Mouse (Mus musculus): Measurements from ENCODE around the gene Abcc9. TPM values are rescaled to one million over a fixed set of nuclear protein-coding genes. Genes with fewer than 3 reads are reported as not detected.

Abcc9 gene
- total and polyA plus RNA-seq, 2 experiments from 2014 or later, result 1.8 to 9.6 TPM

GRCm38 (mm10) chr6:142578831-142579230 lies 123.3 kb downstream of the Abcc9 start:
- Histone ChIP-seq H3K27me3 (ENCODE audit: insufficient read depth, low read length) (no peaks in the 10 kb centered on the region), H3K4me2 (ENCODE audit: low read depth) (no peak overlapping the region), H3K27ac (ENCODE audit: low read depth, low read length) (no peak overlapping the region), H3K36me3 (ENCODE audit: insufficient read depth) (no peaks in the 10 kb centered on the region), H3K4me3 (ENCODE audit: low read depth, low read length) (no peak overlapping the region), H3K9ac (no peak overlapping the region), H3K4me1 (ENCODE audit: insufficient read depth) (no peaks in the 10 kb centered on the region), H3K9me3 (ENCODE audit: low read length) (no peaks in the 10 kb centered on the region)
- no peak for TF ChIP-seq CTCF (IDR thresholded peaks at IDR 0.05; ENCODE audit: low read depth)
- ATAC-seq (no peak), DNase-seq (no peak)
- WGBS, result 76% methylated on average over 4 of the region's 4 CpGs

- Histone ChIP-seq H3K4me1 (ENCODE audit: insufficient read depth) (no peaks in the 10 kb centered on the region), H3K27me3 (ENCODE audit: insufficient read depth, low read length) (0 out of 2 replicates have a peak, but pooled peaks cover 1% of the 10 kb centered on the region), H3K9me3 (ENCODE audit: low read length) (no peaks in the 10 kb centered on the region), H3K4me2 (ENCODE audit: low read depth) (no peak overlapping the region), H3K4me3 (ENCODE audit: low read depth, low read length) (no peak overlapping the region), H3K36me3 (ENCODE audit: insufficient read depth) (no peaks in the 10 kb centered on the region), H3K27ac (ENCODE audit: low read depth, low read length) (no peak overlapping the region), H3K9ac (no peak overlapping the region)
- no peak for TF ChIP-seq CTCF (IDR thresholded peaks at IDR 0.05; ENCODE audit: low read depth)
- ATAC-seq (no peak), DNase-seq (no peak)
- WGBS, result 85% methylated on average over 6 of the region's 6 CpGs
Measured at GRCm38 (mm10) chr6:142577801-142578200, 124.3 kb downstream of the Abcc9 start.

GRCm38 (mm10) chr6:142572876-142573275 lies 129.2 kb downstream of the Abcc9 start:
- H3K4me1 ChIP-seq (ENCODE audit: insufficient read depth), result peaks cover 5% of the 10 kb centered on the region; the same call in 1 of the 2 replicates
- TF ChIP-seq CTCF (IDR thresholded peaks at IDR 0.05; ENCODE audit: low read depth), result no peak
- no peaks in the 10 kb centered on the region for H3K9me3 ChIP-seq (ENCODE audit: low read length)
- ATAC-seq (no peak), DNase-seq (no peak)
- H3K4me3 ChIP-seq (ENCODE audit: low read depth, low read length), result no peak overlapping the region
- H3K9ac ChIP-seq, result no peak overlapping the region
- WGBS, result 57% methylated on average over 6 of the region's 6 CpGs
- H3K36me3 ChIP-seq (ENCODE audit: insufficient read depth), result no peaks in the 10 kb centered on the region
- H3K27ac ChIP-seq (ENCODE audit: low read depth, low read length), result no peak overlapping the region
- peaks cover 41% of the 10 kb centered on the region for H3K27me3 ChIP-seq (ENCODE audit: insufficient read depth, low read length)
- no peak overlapping the region for H3K4me2 ChIP-seq (ENCODE audit: low read depth)

DNA sequence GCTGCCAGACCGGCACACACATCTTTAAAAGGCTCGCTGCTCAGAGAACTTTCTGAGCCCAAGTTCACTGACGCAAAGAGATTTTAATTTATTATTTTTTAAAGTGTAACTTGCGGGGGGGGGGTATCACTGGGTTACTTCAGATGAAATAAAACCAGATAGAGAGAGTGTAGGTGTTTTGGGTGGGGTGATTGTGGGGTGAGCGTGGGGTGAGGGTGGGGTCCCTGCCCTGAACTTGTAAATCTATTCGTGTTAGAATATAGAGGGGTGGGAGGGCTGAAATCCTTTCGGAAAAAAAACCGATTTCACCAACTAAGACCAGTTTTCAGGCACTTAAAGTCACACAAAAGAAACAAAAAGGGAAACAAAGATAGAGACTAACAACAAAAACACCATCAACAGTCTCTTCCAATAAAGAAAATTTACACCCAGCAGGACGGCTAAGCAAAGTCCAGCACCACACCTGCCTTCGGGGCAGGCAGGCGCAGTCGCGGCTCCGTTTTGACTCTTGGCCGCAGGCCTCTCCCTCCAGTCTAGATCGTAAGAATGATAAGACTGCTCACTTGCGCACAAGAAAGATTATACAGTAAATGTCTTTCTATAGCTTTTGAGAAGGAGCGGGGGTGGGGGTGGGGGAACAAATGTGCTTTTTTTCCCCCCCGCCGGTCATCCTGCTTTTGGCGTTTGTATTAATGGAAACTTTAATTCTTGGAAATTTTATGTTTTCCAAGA lies 130.3 kb downstream of the Abcc9 start:
- DNase-seq, result peak; percentile 8
- Histone ChIP-seq H3K27me3 (ENCODE audit: insufficient read depth, low read length) (peaks cover 41% of the 10 kb centered on the region), H3K27ac (ENCODE audit: low read depth, low read length) (no peak overlapping the region), H3K4me3 (ENCODE audit: low read depth, low read length) (peak overlapping the region; percentile 44), H3K36me3 (ENCODE audit: insufficient read depth) (no peaks in the 10 kb centered on the region), H3K4me2 (ENCODE audit: low read depth) (peak overlapping the region; percentile 95), H3K4me1 (ENCODE audit: insufficient read depth) (peaks cover 5% of the 10 kb centered on the region; the same call in 1 of the 2 replicates), H3K9ac (no peak overlapping the region), H3K9me3 (ENCODE audit: low read length) (no peaks in the 10 kb centered on the region)
- no peak for TF ChIP-seq CTCF (IDR thresholded peaks at IDR 0.05; ENCODE audit: low read depth)
- 7% methylated on average over 21 of the region's 21 CpGs for WGBS
- ATAC-seq, result no peak

GRCm38 (mm10) chr6:142571055-142571618 lies 131.0 kb downstream of the Abcc9 start, which contains the start of gene Kcnj8:
Gene Kcnj8, minus strand, starts transcription at chr6:142571614.
- Histone ChIP-seq H3K4me1 (ENCODE audit: insufficient read depth) (peaks cover 5% of the 10 kb centered on the region; the same call in 1 of the 2 replicates), H3K27me3 (ENCODE audit: insufficient read depth, low read length) (peaks cover 41% of the 10 kb centered on the region), H3K9me3 (ENCODE audit: low read length) (no peaks in the 10 kb centered on the region), H3K27ac (ENCODE audit: low read depth, low read length) (no peak within 1 kb of the TSS), H3K4me2 (ENCODE audit: low read depth) (peak within 1 kb of the TSS; percentile 95), H3K4me3 (ENCODE audit: low read depth, low read length) (peak within 1 kb of the TSS; percentile 44), H3K9ac (0 out of 2 replicates have a peak within 1 kb of the TSS, but pooled peaks have one; percentile 39), H3K36me3 (ENCODE audit: insufficient read depth) (no peaks in the 10 kb centered on the region)
- no peak for TF ChIP-seq CTCF (IDR thresholded peaks at IDR 0.05; ENCODE audit: low read depth)
- peak; percentile 79 for ATAC-seq
- WGBS, result 2% methylated on average over 34 of the region's 34 CpGs
- peak; percentile 40 for DNase-seq

GRCm38 (mm10) chr6:142570046-142570770 lies 131.9 kb downstream of the Abcc9 start:
- Histone ChIP-seq H3K4me1 (ENCODE audit: insufficient read depth) (peaks cover 5% of the 10 kb centered on the region; the same call in 1 of the 2 replicates), H3K36me3 (ENCODE audit: insufficient read depth) (no peaks in the 10 kb centered on the region), H3K9me3 (ENCODE audit: low read length) (no peaks in the 10 kb centered on the region), H3K9ac (no peak overlapping the region), H3K4me3 (ENCODE audit: low read depth, low read length) (peak overlapping the region; percentile 44), H3K27ac (ENCODE audit: low read depth, low read length) (no peak overlapping the region), H3K4me2 (ENCODE audit: low read depth) (peak overlapping the region; percentile 95), H3K27me3 (ENCODE audit: insufficient read depth, low read length) (peaks cover 41% of the 10 kb centered on the region)
- DNase-seq (peak; percentile 37), ATAC-seq (no peak)
- 6% methylated on average over 30 of the region's 30 CpGs for WGBS
- no peak for TF ChIP-seq CTCF (IDR thresholded peaks at IDR 0.05; ENCODE audit: low read depth)
